Mouse (Mus musculus) liver, embryonic 13.5 days (tissue): ENCODE data around the gene Mtfp1. TPM values are rescaled to one million over a fixed set of nuclear protein-coding genes. Genes with fewer than 3 reads are reported as not detected.

Experiments
- ATAC-seq: fragments of 200-750 bp; cut with Nextera tagmentation; 2 replicates; pipeline ENCODE4 v1.8.0; 2017; ENCODE audit warnings: low read depth, mild to moderate bottlenecking, moderate number of reproducible peaks, moderate library complexity
- DNase-seq: peaks from one replicate; pipeline ENCODE4 v3.0.0; 2022
- H3K27ac ChIP-seq: fragments of 300-500 bp; sonication (generic); 2 replicates; pipeline ENCODE4 v1.5.1; 2015; ENCODE audit warnings: moderate library complexity, mild to moderate bottlenecking, inconsistent platforms
- H3K27me3 ChIP-seq: fragments of 300-500 bp; sonication (generic); 2 replicates; pipeline ENCODE4 v1.6.1; 2015; ENCODE audit warnings: mild to moderate bottlenecking, inconsistent platforms
- H3K36me3 ChIP-seq: fragments of 300-500 bp; sonication (generic); 2 replicates; pipeline ENCODE4 v1.6.1; 2015; ENCODE audit warnings: mild to moderate bottlenecking, inconsistent platforms
- H3K4me1 ChIP-seq: fragments of 300-500 bp; sonication (generic); replicated peaks from 2 replicates; pipeline ENCODE4 v1.6.1; 2015; ENCODE audit warnings: inconsistent platforms
- H3K4me2 ChIP-seq: fragments of 300-500 bp; sonication (generic); 2 replicates; pipeline ENCODE4 v1.6.1; 2015; ENCODE audit warnings: inconsistent platforms, mild to moderate bottlenecking, moderate library complexity
- H3K4me3 ChIP-seq: fragments of 300-500 bp; sonication (generic); replicated peaks from 2 replicates; pipeline ENCODE4 v1.5.1; 2015; ENCODE audit warnings: mild to moderate bottlenecking, inconsistent platforms
- H3K9ac ChIP-seq: fragments of 300-500 bp; sonication (generic); 2 replicates; pipeline ENCODE4 v1.6.1; 2015; ENCODE audit warnings: mild to moderate bottlenecking, inconsistent platforms
- H3K9me3 ChIP-seq: fragments of 300-500 bp; sonication (generic); replicated peaks from 2 replicates; pipeline ENCODE4 v1.6.1; 2016; ENCODE audit warnings: inconsistent platforms
- WGBS: fragments of 180-500 bp; shearing (Covaris S2); methylation state at CpG from one replicate; pipeline ENCODE4 v1.1.7; 2015; ENCODE audit not compliant: insufficient replicate concordance; 5-methylcytosine and 5-hydroxymethylcytosine counted together
- polyA plus RNA-seq: library from polyadenylated mRNA; unstranded; fragments of >200 nt; fragmentation: Nextera tagmentation; extraction: Ambion mirVana; gene quantifications from 2 replicates; pipeline ENCODE4 v1.2.1, GENCODE M21; 2015

The Mtfp1 gene
- polyA plus RNA-seq, 1 experiment from 2014 or later, result 33.9 TPM

DNA sequence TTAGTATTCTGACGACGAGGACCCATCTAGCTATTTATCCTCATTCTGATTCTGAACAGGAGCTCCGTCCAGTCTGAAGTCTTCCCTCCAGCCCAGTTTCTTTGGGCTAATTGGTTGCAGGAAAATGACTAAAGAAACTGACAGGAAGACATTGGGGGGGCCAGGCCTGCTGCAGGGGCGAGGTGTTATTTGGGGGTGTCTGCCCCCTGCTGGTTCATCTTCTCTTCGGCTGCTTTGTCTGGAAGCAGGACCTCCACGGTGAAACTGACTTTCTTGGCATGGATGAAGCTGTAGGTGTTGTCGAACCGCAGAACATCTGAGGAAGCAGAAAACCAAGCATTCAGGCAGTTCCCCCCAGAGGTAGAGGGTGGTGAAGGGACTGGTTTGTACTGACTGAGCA, 2.9 kb upstream of the Mtfp1 start:
- H3K27me3 ChIP-seq, result no peaks in the 10 kb centered on the region
- no peaks in the 10 kb centered on the region for H3K9me3 ChIP-seq
- DNase-seq (no peak), ATAC-seq (no peak)
- no peak overlapping the region for H3K9ac ChIP-seq
- H3K27ac ChIP-seq, result no peak overlapping the region
- H3K4me3 ChIP-seq, result no peak overlapping the region
- H3K36me3 ChIP-seq, result peaks cover 8% of the 10 kb centered on the region
- H3K4me2 ChIP-seq, result no peak overlapping the region
- 64% methylated on average over 8 of the region's 8 CpGs for WGBS
- peaks cover 42% of the 10 kb centered on the region for H3K4me1 ChIP-seq

DNA sequence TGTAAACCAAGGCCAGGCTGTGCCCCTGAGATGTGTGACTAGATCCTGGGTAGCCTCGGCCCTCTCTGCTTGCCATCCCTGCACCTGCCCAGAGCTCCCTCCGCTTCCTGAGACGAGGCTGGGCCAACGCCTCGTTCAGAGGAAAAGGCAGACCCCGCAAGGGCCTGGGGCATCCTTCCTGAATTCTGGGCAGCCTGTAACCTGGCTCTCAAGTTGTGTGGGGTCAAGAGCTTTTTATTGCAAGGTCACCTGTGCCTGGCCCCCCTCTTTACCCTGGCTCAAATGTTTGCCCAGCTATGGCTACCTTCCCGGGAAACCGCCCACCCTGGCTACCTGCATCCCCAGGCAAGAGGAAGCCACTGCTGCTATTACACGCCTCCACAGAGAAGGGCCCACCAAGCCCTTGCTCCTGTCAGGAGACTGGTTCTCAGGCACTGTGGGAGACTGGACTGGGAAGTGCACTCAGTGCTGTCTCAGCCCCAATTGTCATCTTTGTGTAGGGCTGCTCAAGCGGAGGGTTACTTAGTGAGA, 1.9 kb upstream of the Mtfp1 start:
- Histone ChIP-seq H3K9me3 (no peaks in the 10 kb centered on the region), H3K4me3 (peak overlapping the region; percentile 73), H3K36me3 (peaks cover 18% of the 10 kb centered on the region), H3K4me2 (peak overlapping the region; percentile 95), H3K4me1 (peaks cover 43% of the 10 kb centered on the region), H3K27me3 (no peaks in the 10 kb centered on the region), H3K9ac (peak overlapping the region; percentile 82), H3K27ac (peak overlapping the region; percentile 90)
- ATAC-seq (peak; percentile 13; the same call in 1 of the 2 replicates), DNase-seq (peak; percentile 17)
- 23% methylated on average over 10 of the region's 10 CpGs for WGBS

DNA sequence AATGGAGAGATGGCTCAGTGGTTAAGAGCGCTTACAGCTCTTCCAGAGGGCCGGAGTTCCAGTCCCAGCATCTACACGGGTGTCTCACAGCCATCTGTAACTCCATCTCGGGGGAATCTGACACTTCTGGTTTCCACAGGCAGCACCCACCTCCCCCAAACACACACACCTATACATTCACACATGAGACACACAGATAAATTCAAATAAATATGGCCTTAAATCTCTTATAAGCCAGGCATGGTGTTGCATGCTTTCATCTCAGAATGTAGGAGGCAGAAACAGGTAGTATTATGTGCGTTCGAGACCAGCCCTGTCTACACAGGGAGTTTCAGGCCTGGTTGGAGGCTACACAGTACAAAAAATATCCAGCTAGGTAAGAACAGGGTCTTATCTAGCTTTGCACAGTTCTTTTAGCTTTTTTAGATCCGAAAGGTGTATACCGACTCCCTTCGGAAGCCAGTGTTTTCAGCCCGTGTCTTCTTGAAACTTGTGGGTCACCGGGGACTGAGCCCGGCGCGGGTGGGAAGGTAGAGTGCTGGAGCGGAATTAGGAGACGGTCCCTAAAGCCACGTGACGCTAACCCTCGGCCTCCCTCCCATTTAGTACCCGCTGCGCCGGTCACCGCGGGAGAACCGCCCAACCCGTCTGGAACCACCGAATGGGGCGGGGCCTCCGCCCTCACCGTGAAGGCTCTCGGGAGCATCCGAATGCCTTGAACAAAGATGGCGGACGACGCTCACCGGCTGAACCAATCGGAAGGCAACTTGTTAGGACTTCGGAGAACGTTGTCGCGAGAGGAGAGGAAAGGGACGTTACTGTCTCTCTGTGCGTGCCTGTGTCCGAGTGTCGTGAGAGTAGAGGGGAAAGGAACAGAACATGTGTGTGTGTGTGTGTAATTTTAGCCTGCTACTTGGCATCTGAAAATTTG, 1.1 kb upstream of the Mtfp1 start:
- H3K36me3 ChIP-seq, result peaks cover 26% of the 10 kb centered on the region
- H3K9ac ChIP-seq, result peak overlapping the region; percentile 82
- peaks cover 43% of the 10 kb centered on the region for H3K4me1 ChIP-seq
- ATAC-seq, result peak; percentile 89
- peak overlapping the region; percentile 90 for H3K27ac ChIP-seq
- peak overlapping the region; percentile 73 for H3K4me3 ChIP-seq
- DNase-seq, result peak; percentile 99
- peak overlapping the region; percentile 95 for H3K4me2 ChIP-seq
- 2% methylated on average over 45 of the region's 45 CpGs for WGBS
- no peaks in the 10 kb centered on the region for H3K27me3 ChIP-seq
- H3K9me3 ChIP-seq, result no peaks in the 10 kb centered on the region

DNA sequence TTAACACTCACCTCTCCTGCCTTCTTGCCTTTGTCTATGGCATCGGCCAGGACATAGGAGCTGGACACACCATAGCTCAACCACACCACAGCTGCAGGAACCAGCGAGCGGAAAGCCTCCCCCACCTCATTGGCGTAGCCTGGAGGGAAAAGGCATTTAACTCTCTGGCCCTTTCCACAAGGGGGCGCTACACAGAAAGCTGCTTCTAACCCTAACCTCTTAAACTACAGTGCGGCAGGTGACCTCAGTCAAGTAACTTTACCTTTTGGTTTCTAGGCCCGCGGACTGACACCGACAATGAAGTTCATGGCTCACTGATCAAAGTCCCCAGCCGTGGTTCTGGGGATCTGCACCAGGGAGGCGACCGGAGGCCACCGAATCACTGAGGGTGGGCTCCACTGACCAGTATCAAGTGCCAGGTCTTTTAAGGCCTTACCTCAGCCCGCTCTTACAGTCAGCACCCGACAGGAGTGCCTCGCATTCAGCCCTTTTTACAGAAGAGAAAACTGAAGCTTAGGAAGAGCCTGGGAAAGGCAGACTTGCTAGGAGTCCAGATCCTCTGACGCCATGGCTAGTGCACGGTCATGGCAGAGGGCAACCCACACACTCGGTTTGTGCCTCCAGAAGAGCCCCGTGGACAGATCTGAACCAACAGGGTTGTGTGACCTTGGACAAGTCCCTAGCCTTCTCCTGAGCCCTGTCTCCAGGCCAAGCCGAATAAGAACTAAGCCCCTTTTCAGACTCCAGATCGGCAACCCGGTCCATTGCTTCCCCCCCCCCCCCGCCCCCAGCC, 671 bp downstream of the Mtfp1 start:
- 3% methylated on average over 23 of the region's 24 CpGs for WGBS
- peak overlapping the region; percentile 95 for H3K4me2 ChIP-seq
- 0 out of 2 replicates have a peak, but pooled peaks cover 5% of the 10 kb centered on the region for H3K9me3 ChIP-seq
- peak; percentile 77 for DNase-seq
- H3K27ac ChIP-seq, result peak overlapping the region; percentile 84
- H3K36me3 ChIP-seq, result peaks cover 34% of the 10 kb centered on the region
- peak overlapping the region; percentile 73 for H3K4me3 ChIP-seq
- peaks cover 43% of the 10 kb centered on the region for H3K4me1 ChIP-seq
- H3K9ac ChIP-seq, result peak overlapping the region; percentile 82
- peak; percentile 25 for ATAC-seq
- H3K27me3 ChIP-seq, result no peaks in the 10 kb centered on the region

DNA sequence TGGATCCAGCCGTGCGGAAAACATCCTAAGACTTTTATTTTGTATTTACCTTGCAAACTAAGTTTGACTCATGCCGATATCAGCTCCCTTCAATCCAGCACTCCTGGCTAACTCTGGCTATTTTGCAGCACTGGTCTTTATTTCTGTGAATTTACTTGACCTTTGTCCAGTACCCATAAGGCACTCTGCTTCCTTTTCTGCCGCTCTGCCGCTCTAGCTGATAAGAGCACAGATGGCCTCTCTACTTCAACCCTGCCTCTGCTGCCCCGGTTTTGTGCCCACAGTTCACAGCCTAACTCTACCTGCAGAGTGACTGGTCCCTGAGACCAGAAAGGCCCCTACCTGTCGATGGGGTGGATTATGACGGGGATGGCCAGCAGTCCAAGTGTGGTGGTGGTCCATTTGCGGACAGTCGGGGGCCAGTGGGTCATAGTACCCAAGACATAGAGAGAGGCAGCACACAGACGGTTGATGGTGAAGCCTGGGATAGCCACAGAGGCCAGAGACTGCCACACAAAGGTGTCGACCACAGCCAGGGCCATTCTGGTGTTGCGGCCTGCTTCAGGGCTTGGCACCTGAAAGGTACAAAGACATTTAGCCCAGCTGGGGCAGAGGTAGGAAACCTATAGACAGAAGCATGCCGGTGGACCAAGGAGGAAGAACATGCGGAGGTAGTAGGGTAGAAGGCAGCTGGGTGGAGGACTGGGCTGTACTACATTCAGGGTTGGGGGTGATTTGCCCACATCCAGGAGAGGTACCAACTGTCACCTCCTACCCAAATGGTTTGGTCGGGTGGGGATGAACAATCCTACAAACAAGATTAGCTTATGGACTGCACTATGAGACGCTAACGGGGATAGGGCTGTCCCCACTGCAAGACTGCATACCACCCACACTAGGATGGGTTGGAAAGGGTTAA, 1.5 kb downstream of the Mtfp1 start:
- Histone ChIP-seq H3K9ac (peak overlapping the region; percentile 82), H3K27ac (peak overlapping the region; percentile 84), H3K4me2 (peak overlapping the region; percentile 95), H3K4me1 (peaks cover 43% of the 10 kb centered on the region), H3K9me3 (0 out of 2 replicates have a peak, but pooled peaks cover 5% of the 10 kb centered on the region), H3K36me3 (peaks cover 34% of the 10 kb centered on the region), H3K27me3 (no peaks in the 10 kb centered on the region), H3K4me3 (peak overlapping the region; percentile 73)
- 69% methylated on average over 18 of the region's 18 CpGs for WGBS
- DNase-seq (no peak), ATAC-seq (no peak)

DNA sequence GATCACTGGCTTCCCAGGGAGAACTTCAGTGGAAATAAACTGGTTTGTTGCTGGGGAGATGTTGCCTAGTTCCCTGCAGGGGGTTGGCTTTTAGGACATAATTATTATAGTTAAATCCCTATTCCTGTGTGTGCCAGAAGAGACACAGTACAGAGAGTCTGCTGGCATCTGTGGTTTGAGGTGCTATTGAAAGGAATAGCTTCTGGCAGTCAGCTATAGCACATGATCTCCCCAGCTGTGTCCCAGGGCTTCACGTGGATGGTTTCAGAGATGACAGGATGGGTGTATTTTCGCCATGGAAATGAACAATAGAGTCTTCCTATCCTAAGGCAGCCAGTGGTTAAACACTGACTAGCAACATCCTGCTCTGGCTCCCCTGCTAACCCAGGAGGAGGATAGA, 8.0 kb downstream of the Mtfp1 start:
- WGBS, result 51% methylated on average over 2 of the region's 2 CpGs
- Histone ChIP-seq H3K4me3 (no peak overlapping the region), H3K9me3 (0 out of 2 replicates have a peak, but pooled peaks cover 5% of the 10 kb centered on the region), H3K27me3 (no peaks in the 10 kb centered on the region), H3K4me1 (no peaks in the 10 kb centered on the region), H3K36me3 (peaks cover 17% of the 10 kb centered on the region), H3K9ac (no peak overlapping the region), H3K4me2 (no peak overlapping the region), H3K27ac (no peak overlapping the region)
- no peak for ATAC-seq
- DNase-seq, result no peak

DNA sequence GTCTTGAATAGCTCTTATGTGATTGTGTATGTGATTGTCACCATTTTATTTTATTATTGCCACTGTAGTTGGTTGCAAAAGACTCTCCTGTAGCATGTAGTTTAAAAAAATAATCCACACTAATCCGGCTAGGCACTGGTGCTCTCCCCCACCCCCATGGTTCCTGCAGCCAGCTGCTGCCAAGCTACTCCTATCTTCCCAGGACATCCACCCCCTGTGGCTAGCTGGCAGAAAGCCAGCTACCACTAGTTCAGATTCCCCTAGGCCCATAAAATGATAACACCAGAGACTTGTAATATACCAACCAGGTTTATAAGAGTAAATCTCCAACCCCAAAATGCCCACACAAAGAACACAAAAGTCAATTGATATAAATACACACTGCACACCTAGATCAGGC, 9.0 kb downstream of the Mtfp1 start:
- Histone ChIP-seq H3K9me3 (0 out of 2 replicates have a peak, but pooled peaks cover 5% of the 10 kb centered on the region), H3K4me3 (no peak overlapping the region), H3K27ac (no peak overlapping the region), H3K36me3 (peaks cover 7% of the 10 kb centered on the region), H3K9ac (no peak overlapping the region), H3K4me1 (no peaks in the 10 kb centered on the region), H3K27me3 (no peaks in the 10 kb centered on the region), H3K4me2 (no peak overlapping the region)
- WGBS, result 48% methylated on average over 1 of the region's 1 CpGs
- ATAC-seq, result no peak
- no peak for DNase-seq

DNA sequence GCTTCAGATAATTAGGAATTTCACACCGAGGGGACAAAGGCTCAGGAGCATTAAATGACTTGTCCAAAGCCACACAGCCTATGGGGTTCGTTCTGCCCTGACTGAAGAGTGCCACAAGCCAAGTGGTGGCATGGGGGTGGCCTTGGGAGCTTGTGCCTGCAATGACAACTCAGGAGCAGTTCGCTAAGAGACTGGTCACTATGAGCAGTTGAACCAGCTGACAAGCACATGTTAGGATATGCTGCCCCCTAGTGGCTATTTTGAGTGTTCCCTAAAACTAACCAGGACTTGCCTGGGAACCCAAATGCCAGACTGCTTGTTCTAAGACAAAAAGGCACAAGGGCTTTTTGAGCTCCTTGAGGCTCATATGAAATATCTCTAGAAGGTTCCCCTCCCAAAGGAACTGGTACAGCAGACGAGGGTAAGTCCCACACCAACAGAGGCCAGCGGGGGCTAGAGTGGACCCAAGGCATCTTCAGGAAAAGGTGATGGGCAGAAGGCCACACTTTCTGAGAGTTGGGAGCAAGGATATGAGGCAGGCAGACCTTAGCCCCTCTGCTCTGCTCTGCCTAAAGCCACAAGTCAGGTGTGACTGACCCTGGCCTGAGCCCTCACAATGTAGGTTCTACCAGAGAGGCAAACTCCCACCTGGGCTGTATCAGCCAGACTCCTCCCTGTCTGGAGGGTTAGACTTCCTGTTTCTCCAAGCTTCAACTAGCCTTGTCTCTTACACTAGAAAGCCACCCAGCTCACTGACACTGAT, 11.7 kb downstream of the Mtfp1 start:
- Histone ChIP-seq H3K27ac (no peak overlapping the region), H3K9ac (no peak overlapping the region), H3K9me3 (no peaks in the 10 kb centered on the region), H3K27me3 (no peaks in the 10 kb centered on the region), H3K4me2 (no peak overlapping the region), H3K4me3 (no peak overlapping the region), H3K4me1 (no peaks in the 10 kb centered on the region), H3K36me3 (no peaks in the 10 kb centered on the region)
- no peak for ATAC-seq
- WGBS, result 28% methylated on average over 5 of the region's 5 CpGs
- DNase-seq, result peak; percentile 41

DNA sequence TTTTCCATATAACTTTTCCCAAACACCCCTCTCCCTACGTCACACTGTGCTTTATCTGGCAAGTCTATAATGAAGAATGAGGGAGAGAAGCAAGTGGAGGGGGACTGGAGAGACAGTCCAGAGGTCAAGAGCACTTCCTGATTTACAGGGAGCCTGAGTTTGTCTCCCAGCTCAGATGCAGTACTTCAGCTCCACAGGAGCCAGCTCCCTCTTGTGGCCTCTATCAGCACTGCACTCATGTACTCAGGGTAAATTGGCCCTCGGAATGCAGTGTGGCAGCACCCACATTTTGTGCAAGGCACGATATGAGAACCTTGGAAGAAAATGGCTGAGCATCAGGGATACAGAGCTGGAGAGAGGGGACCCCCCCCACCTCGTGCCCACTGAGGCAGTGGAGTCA, 15.0 kb downstream of the Mtfp1 start:
- Histone ChIP-seq H3K4me2 (no peak overlapping the region), H3K4me1 (no peaks in the 10 kb centered on the region), H3K9ac (no peak overlapping the region), H3K9me3 (no peaks in the 10 kb centered on the region), H3K27ac (no peak overlapping the region), H3K36me3 (no peaks in the 10 kb centered on the region), H3K27me3 (no peaks in the 10 kb centered on the region), H3K4me3 (no peak overlapping the region)
- DNase-seq, result peak; percentile 22
- WGBS, result 5% methylated on average over 4 of the region's 4 CpGs
- ATAC-seq, result no peak
